Mouse (Mus musculus): ENCODE results near the gene Klhdc10. TPM values are rescaled to one million over a fixed set of nuclear protein-coding genes. Genes with fewer than 3 reads are reported as not detected.
A peak's percentile ranks its signal among the peaks of the same experiment; 100 is the strongest.
"Not testable (repeated sequence)": the region's sequence is repeated elsewhere in the genome, so short reads cannot be mapped to it uniquely, and the experiment has no call there.

The Klhdc10 gene
- polyA plus RNA-seq, 1 experiment from 2014 or later: 19.2 TPM

DNA sequence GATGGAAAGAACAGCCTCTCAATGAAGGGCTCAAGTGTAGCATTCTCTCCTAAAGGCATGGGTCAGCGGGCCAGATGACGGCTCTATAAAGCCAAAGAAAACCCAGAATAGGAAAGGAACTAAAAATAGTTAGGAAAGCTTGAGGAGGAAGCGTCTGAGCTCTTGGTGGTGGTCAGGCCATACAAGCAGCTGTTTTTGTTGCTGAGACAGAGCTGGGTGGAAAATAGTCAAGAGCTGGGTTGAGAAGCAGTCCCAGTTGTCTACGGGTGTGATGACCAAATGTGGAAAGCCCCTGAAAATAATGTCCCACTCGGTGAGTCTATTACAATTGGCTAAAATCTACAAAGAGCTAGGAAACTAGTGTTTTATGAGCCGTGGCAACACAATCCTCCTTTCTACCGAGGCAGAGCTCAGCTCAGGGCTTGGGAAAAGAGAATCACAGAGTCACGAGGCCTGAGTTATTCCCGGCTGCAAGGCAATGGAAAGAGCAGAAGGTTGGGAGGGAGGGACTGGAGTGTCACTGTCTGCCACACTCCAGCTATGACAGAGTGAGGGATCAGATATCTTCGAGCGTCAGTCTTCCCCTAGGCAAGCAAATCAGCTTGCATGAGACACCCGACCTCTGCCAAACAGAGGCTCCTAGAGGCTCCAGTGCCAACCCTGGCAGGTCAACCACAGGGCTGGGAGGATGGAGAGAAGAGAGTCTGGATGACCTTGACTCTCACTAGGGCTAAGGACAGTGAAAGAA, 41.7 kb upstream of the Klhdc10 start:
- Histone ChIP-seq H3K36me3 (ENCODE audit: control insufficient read depth, insufficient read depth, low read length) (no peaks in the 10 kb centered on the region), H3K27ac (ENCODE audit: low read depth, low read length) (no peak overlapping the region), H3K4me2 (no peak overlapping the region), H3K9ac (ENCODE audit: low read depth, low read length) (no peak overlapping the region), H3K4me1 (replicated peaks; ENCODE audit: control insufficient read depth, insufficient read depth, low read length) (no peaks in the 10 kb centered on the region), H3K27me3 (replicated peaks; ENCODE audit: control insufficient read depth, insufficient read depth, low read length) (no peaks in the 10 kb centered on the region), H3K4me3 (ENCODE audit: low read depth, low read length) (no peak overlapping the region), H3K9me3 (ENCODE audit: control insufficient read depth, low read length) (no peaks in the 10 kb centered on the region)
- 66% methylated on average over 12 of the region's 12 CpGs for WGBS
- DNase-seq (ENCODE audit: low spot score) (no peak), ATAC-seq (replicated peaks; ENCODE audit: low FRiP score) (no peak)

- ATAC-seq (replicated peaks; ENCODE audit: low FRiP score): no peak
- no peak overlapping the region for H3K27ac ChIP-seq (ENCODE audit: low read depth, low read length)
- no peak for DNase-seq (ENCODE audit: low spot score)
- no peak overlapping the region for H3K4me2 ChIP-seq
- H3K4me1 ChIP-seq (replicated peaks; ENCODE audit: control insufficient read depth, insufficient read depth, low read length): no peaks in the 10 kb centered on the region
- no peak overlapping the region for H3K9ac ChIP-seq (ENCODE audit: low read depth, low read length)
- H3K36me3 ChIP-seq (ENCODE audit: control insufficient read depth, insufficient read depth, low read length): peaks cover 15% of the 10 kb centered on the region
- WGBS: 61% methylated on average over 5 of the region's 5 CpGs
- no peaks in the 10 kb centered on the region for H3K27me3 ChIP-seq (replicated peaks; ENCODE audit: control insufficient read depth, insufficient read depth, low read length)
- no peaks in the 10 kb centered on the region for H3K9me3 ChIP-seq (ENCODE audit: control insufficient read depth, low read length)
- no peak overlapping the region for H3K4me3 ChIP-seq (ENCODE audit: low read depth, low read length)
These were observed 37.9 kb upstream of the Klhdc10 start for GRCm38 (mm10) chr6:30363808-30364207.

DNA sequence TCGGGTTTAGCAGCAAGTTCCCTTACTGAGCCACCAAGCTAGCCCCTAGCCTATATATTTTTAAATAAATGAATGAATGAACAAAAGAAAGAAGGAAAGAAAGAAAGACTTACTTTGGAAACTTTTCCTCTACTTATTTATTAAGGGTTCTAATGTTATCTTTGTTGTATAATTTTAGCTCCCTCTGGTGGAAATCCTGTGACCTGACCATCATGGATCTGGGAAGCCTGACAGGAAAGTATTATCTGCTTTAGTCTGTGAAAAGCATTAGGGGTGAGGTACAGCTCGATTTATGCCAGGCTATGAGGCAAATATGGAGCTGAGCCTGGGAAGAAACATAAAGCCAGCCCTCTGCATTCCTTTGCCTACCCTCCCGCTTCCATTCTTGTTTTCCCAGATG, 32.4 kb upstream of the Klhdc10 start:
- Histone ChIP-seq H3K4me3 (ENCODE audit: low read depth, low read length) (no peak overlapping the region), H3K9ac (ENCODE audit: low read depth, low read length) (no peak overlapping the region), H3K9me3 (ENCODE audit: control insufficient read depth, low read length) (no peaks in the 10 kb centered on the region), H3K36me3 (ENCODE audit: control insufficient read depth, insufficient read depth, low read length) (peaks cover 53% of the 10 kb centered on the region), H3K27me3 (replicated peaks; ENCODE audit: control insufficient read depth, insufficient read depth, low read length) (no peaks in the 10 kb centered on the region), H3K27ac (ENCODE audit: low read depth, low read length) (no peak overlapping the region), H3K4me2 (no peak overlapping the region), H3K4me1 (replicated peaks; ENCODE audit: control insufficient read depth, insufficient read depth, low read length) (no peaks in the 10 kb centered on the region)
- WGBS: 84% methylated on average over 3 of the region's 3 CpGs
- DNase-seq (ENCODE audit: low spot score) (no peak), ATAC-seq (replicated peaks; ENCODE audit: low FRiP score) (no peak)

DNA sequence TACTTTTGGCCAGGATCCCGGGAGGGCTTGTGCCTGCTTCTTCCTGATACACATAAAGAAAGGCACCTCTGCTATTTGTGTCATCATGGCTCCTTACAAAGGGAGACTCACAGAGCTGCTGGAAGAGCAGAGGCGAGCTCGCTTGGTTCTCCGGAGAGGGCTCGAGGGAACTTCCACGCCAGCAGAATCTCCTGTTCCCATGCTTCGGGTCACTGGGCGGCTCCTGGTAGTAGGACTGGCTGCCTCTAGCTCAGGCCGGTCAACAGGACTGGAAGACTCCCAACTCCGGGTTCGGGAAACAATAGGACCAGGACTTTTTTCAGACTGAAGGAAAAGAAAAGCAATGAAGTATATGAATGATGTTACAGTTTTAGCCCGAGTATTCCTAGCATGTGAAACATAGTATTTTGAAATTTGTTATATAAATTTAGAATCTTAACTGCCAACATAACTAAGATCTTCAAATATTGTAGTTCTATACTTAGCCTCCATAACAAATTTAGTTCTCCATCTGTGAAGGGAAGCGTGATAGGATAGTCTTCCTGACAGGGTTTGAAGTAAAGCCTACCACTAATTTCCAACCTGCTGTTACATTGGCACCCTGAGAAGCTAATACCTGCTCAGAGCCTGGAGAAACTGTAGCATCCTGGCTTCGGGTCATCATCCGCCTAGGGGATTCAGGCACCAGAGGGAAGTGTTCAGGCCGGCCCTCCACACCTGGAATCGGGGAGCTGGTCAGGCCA, 28.9 kb upstream of the Klhdc10 start:
- H3K4me2 ChIP-seq: no peak overlapping the region
- no peak for DNase-seq (ENCODE audit: low spot score)
- no peak overlapping the region for H3K4me3 ChIP-seq (ENCODE audit: low read depth, low read length)
- H3K9me3 ChIP-seq (ENCODE audit: control insufficient read depth, low read length): no peaks in the 10 kb centered on the region
- no peak overlapping the region for H3K27ac ChIP-seq (ENCODE audit: low read depth, low read length)
- no peak overlapping the region for H3K9ac ChIP-seq (ENCODE audit: low read depth, low read length)
- WGBS: 94% methylated on average over 17 of the region's 17 CpGs
- H3K27me3 ChIP-seq (replicated peaks; ENCODE audit: control insufficient read depth, insufficient read depth, low read length): no peaks in the 10 kb centered on the region
- H3K4me1 ChIP-seq (replicated peaks; ENCODE audit: control insufficient read depth, insufficient read depth, low read length): no peaks in the 10 kb centered on the region
- H3K36me3 ChIP-seq (ENCODE audit: control insufficient read depth, insufficient read depth, low read length): peaks cover 65% of the 10 kb centered on the region
- ATAC-seq (replicated peaks; ENCODE audit: low FRiP score): no peak

DNA sequence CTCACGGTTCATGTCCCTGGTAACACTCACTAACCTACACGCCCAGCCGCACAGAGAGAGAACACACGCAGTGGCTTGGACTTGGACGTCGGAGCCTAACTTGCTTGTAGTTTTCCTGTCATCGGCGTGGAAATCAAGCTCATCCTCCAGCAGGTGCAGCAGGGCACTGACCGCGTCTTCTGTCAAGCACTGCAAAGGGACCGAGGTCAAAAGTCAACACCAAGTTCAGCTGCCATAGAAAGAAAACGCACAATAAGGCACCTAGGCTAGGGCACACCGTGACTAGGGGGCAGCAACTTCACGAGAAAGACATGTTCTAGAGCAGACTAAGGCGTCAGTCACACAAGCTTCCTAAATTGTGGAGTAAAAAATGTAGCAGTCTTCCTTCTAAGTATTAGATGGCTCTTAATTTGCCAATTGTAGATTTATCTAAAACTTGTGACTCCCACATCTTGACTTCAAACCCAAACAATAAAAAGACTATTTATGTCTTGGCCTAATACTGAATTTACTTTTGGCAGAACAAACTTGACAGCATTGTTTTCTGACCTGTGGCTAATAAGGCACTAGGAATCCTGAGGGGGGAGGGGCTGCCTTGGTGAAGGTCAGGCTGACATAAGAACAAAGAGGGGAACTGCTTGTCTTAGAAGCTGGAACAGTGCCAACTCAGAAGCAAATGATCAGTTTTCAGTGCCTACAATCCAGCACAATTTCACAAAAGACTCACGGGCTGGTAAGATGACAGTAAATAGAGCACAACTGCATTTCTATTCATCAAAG, 26.7 kb upstream of the Klhdc10 start:
- 91% methylated on average over 16 of the region's 16 CpGs for WGBS
- peaks cover 62% of the 10 kb centered on the region for H3K36me3 ChIP-seq (ENCODE audit: control insufficient read depth, insufficient read depth, low read length)
- no peak overlapping the region for H3K4me2 ChIP-seq
- no peak for DNase-seq (ENCODE audit: low spot score)
- H3K27me3 ChIP-seq (replicated peaks; ENCODE audit: control insufficient read depth, insufficient read depth, low read length): no peaks in the 10 kb centered on the region
- no peak overlapping the region for H3K9ac ChIP-seq (ENCODE audit: low read depth, low read length)
- no peaks in the 10 kb centered on the region for H3K9me3 ChIP-seq (ENCODE audit: control insufficient read depth, low read length)
- H3K4me3 ChIP-seq (ENCODE audit: low read depth, low read length): no peak overlapping the region
- no peak for ATAC-seq (replicated peaks; ENCODE audit: low FRiP score)
- H3K4me1 ChIP-seq (replicated peaks; ENCODE audit: control insufficient read depth, insufficient read depth, low read length): no peaks in the 10 kb centered on the region
- no peak overlapping the region for H3K27ac ChIP-seq (ENCODE audit: low read depth, low read length)

DNA sequence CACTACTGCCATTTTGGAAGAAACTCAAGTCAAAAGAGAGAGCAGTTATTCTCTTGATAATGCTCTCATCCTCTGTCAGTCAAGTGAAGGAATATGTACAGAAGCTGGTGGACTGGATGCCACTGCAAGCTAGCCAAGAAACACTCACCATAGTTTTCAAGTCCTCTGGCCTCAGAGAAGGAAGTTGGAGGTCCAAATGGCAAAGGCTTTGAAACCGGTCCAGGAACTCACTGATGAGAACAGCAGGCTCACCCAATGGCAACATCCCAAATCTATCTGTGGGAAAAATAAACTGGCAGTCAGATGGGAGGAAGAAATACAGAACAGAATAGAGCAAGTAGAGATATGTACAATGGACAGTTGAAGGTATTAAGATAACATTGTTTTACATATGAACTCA, 25.9 kb upstream of the Klhdc10 start:
- Histone ChIP-seq H3K4me2 (no peak overlapping the region), H3K4me1 (replicated peaks; ENCODE audit: control insufficient read depth, insufficient read depth, low read length) (no peaks in the 10 kb centered on the region), H3K27me3 (replicated peaks; ENCODE audit: control insufficient read depth, insufficient read depth, low read length) (no peaks in the 10 kb centered on the region), H3K9ac (ENCODE audit: low read depth, low read length) (no peak overlapping the region), H3K27ac (ENCODE audit: low read depth, low read length) (no peak overlapping the region), H3K9me3 (ENCODE audit: control insufficient read depth, low read length) (no peaks in the 10 kb centered on the region), H3K4me3 (ENCODE audit: low read depth, low read length) (no peak overlapping the region), H3K36me3 (ENCODE audit: control insufficient read depth, insufficient read depth, low read length) (peaks cover 59% of the 10 kb centered on the region)
- DNase-seq (ENCODE audit: low spot score) (no peak), ATAC-seq (replicated peaks; ENCODE audit: low FRiP score) (no peak)
- 83% methylated on average over 1 of the region's 1 CpGs for WGBS

GRCm38 (mm10) chr6:30381116-30381515, 20.6 kb upstream of the Klhdc10 start:
- H3K36me3 ChIP-seq (ENCODE audit: control insufficient read depth, insufficient read depth, low read length): peaks cover 35% of the 10 kb centered on the region
- no peak overlapping the region for H3K9ac ChIP-seq (ENCODE audit: low read depth, low read length)
- 72% methylated on average over 3 of the region's 3 CpGs for WGBS
- H3K9me3 ChIP-seq (ENCODE audit: control insufficient read depth, low read length): no peaks in the 10 kb centered on the region
- ATAC-seq (replicated peaks; ENCODE audit: low FRiP score) (no peak), DNase-seq (ENCODE audit: low spot score) (no peak)
- no peaks in the 10 kb centered on the region for H3K27me3 ChIP-seq (replicated peaks; ENCODE audit: control insufficient read depth, insufficient read depth, low read length)
- H3K4me1 ChIP-seq (replicated peaks; ENCODE audit: control insufficient read depth, insufficient read depth, low read length): 0 out of 2 replicates have a peak, but pooled peaks cover 3% of the 10 kb centered on the region
- H3K4me2 ChIP-seq: no peak overlapping the region
- H3K27ac ChIP-seq (ENCODE audit: low read depth, low read length): no peak overlapping the region
- H3K4me3 ChIP-seq (ENCODE audit: low read depth, low read length): no peak overlapping the region

- WGBS: 19% methylated on average over 4 of the region's 4 CpGs
- ATAC-seq (replicated peaks; ENCODE audit: low FRiP score): not testable (repeated sequence)
These were observed 11.4 kb upstream of the Klhdc10 start for GRCm38 (mm10) chr6:30390271-30390670.

More at GRCm38 (mm10) chr6:30390271-30390670, 11.4 kb upstream of the Klhdc10 start:
- Histone ChIP-seq H3K4me2 (peak overlapping the region; percentile 60), H3K27ac (ENCODE audit: low read depth, low read length) (peak overlapping the region; percentile 57; the same call in 1 of the 2 replicates), H3K4me3 (ENCODE audit: low read depth, low read length) (peak overlapping the region; percentile 91), H3K9ac (ENCODE audit: low read depth, low read length) (peak overlapping the region; percentile 90)
- not testable (repeated sequence) for H3K9me3 ChIP-seq (ENCODE audit: control insufficient read depth, low read length); H3K4me1 ChIP-seq (replicated peaks; ENCODE audit: control insufficient read depth, insufficient read depth, low read length); H3K36me3 ChIP-seq (ENCODE audit: control insufficient read depth, insufficient read depth, low read length); H3K27me3 ChIP-seq (replicated peaks; ENCODE audit: control insufficient read depth, insufficient read depth, low read length); DNase-seq (ENCODE audit: low spot score)

Measured in liver, embryonic 11.5 days (tissue).